Mouse (Mus musculus): ENCODE results near the gene Snrnp27.

Snrnp27 gene

DNA sequence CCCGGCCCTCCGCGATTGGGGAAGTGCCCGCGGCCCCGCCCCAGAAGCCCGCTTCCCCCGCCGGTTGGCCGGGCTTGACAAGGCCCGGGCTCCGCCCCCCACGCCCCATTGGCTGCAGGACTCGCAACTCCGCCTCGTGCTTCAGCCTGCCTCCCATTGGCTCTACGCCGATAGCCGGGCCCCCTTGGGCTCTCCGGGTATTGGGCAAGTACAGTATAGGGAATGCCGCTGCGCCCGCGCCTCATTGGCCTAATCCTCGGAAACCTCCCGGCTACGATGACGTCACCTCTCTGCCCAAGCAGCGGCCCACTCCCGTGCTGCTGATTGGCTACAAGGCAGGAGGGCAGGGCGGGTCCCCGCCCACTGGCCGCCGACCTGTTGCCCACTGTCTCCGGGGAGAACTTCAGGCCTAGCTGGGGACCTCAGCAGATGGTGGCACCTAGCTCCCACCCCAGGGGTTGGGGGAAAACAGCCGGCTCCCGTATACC lies 15.0 kb downstream of the Snrnp27 start:
- Histone ChIP-seq H3K36me3 (ENCODE audit: insufficient read depth, low read length) (peaks cover 40% of the 10 kb centered on the region), H3K4me3 (replicated peaks; ENCODE audit: low read length) (peak overlapping the region; percentile 92), H3K4me1 (replicated peaks; ENCODE audit: low read depth, low read length) (peaks cover 20% of the 10 kb centered on the region), H3K9me3 (ENCODE audit: low read length) (no peaks in the 10 kb centered on the region), H3K27me3 (ENCODE audit: insufficient read depth, low read length) (peaks cover 3% of the 10 kb centered on the region; the same call in 1 of the 2 replicates)
- TF ChIP-seq NANOG (IDR thresholded peaks at IDR 0.05; ENCODE audit: borderline replicate concordance, low read length) (no peak), POU5F1 (IDR thresholded peaks at IDR 0.05; ENCODE audit: borderline replicate concordance, low read length) (no peak), CTCF (conservative IDR thresholded peaks at IDR 0.05; ENCODE audit: low read length) (no peak)

DNA sequence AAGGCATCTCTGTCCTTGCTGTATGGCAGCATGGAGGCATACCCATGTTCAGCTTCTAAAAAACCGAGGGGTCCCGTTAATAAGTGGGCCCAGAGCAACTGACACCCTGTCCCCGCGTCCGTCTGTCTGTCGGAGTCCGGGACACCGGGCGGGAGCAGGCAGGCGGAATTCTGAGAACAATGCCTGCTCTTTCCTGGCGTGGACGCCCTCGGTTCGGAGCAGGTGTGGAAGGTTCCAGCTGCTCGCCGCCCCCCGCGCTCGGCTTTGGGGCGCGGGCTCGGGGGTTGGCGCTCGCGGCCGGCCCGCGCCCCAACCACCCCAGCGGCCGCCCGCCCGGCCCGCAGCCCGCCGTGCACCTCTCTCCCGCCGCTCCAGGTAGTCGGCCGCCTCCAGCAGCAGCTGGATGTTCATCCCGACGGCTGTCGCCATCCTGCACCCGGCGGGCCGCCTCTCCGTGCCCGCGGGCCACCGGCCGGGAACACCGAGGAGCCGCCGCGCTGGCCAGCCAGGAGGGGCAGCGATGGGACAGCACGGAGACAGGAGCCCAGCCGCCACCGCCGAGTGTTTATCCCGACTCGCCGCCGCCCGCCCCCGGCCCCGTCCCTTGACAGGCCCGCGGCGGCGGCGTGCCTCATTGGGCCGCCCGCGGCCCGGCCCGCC lies 15.6 kb downstream of the Snrnp27 start, which contains the start of gene Mxd1:
TSS of gene Mxd1 (minus strand) at position 582 of the 660 bp plus-strand sequence.
- Histone ChIP-seq H3K4me3 (replicated peaks; ENCODE audit: low read length) (peak within 1 kb of the TSS; percentile 92), H3K36me3 (ENCODE audit: insufficient read depth, low read length) (peaks cover 35% of the 10 kb centered on the region), H3K27me3 (ENCODE audit: insufficient read depth, low read length) (peaks cover 3% of the 10 kb centered on the region; the same call in 1 of the 2 replicates), H3K9me3 (ENCODE audit: low read length) (no peaks in the 10 kb centered on the region), H3K4me1 (replicated peaks; ENCODE audit: low read depth, low read length) (peaks cover 20% of the 10 kb centered on the region)
- no peak for TF ChIP-seq CTCF (conservative IDR thresholded peaks at IDR 0.05; ENCODE audit: low read length)
- no peak for TF ChIP-seq POU5F1 (IDR thresholded peaks at IDR 0.05; ENCODE audit: borderline replicate concordance, low read length)
- no peak for TF ChIP-seq NANOG (IDR thresholded peaks at IDR 0.05; ENCODE audit: borderline replicate concordance, low read length)

DNA sequence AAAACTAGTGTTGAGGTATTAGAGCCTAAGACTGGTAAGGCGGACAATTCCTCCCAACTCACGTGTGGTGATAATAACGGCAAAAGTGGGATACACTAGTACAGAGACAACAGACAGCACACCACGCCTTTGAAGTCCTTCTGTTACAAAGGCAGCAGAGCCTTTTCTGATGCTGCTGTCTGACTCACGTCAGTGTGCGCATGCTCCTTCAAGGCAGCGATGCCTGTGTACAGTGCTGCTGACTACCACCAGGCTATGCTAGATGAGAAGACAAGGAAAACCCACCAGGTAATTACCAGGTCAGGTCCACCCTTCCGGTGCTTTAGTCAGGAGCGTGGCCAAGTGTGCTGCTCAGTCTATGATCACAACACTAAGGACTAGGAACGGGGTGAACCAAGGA lies 17.3 kb downstream of the Snrnp27 start:
- Histone ChIP-seq H3K36me3 (ENCODE audit: insufficient read depth, low read length) (peaks cover 24% of the 10 kb centered on the region), H3K27me3 (ENCODE audit: insufficient read depth, low read length) (peaks cover 3% of the 10 kb centered on the region; the same call in 1 of the 2 replicates), H3K4me3 (replicated peaks; ENCODE audit: low read length) (no peak overlapping the region), H3K4me1 (replicated peaks; ENCODE audit: low read depth, low read length) (peaks cover 20% of the 10 kb centered on the region), H3K9me3 (ENCODE audit: low read length) (no peaks in the 10 kb centered on the region)
- TF ChIP-seq CTCF (conservative IDR thresholded peaks at IDR 0.05; ENCODE audit: low read length) (no peak), NANOG (IDR thresholded peaks at IDR 0.05; ENCODE audit: borderline replicate concordance, low read length) (no peak), POU5F1 (IDR thresholded peaks at IDR 0.05; ENCODE audit: borderline replicate concordance, low read length) (no peak)

DNA sequence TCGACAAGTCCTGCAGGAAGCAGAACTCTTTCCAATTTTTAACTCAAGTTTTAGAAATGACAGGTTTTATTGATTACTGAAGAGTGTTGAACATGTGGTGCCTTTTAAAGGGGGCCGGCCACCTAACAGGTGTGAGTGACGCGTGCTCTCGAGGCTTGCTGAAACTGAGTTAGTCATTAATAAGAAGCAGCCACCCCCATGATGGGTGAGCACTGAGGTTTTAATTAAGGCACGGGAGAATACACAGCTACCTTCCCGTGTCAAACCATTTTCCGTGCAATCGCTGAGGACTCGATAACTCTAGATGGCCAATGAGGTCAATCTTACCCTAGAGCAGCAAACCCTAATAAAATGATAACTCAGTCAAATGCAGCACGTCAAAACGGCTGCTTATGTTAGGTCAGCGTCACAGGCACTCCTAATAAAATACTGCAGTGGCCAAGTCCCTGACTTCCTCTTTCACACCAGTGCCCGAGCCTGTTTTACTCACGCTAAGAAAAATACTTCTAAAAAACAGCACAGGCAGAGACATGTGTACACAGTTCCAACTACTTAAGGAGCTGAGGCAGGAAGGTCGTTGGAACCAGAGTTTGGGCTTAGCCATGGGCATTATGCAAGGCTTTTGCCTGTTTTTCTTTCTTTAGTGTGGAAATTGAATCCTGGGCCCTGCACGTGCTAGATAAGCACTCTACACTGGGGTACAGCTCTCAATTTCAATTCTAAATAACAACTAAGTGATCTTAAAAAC lies 18.6 kb downstream of the Snrnp27 start:
- peaks cover 21% of the 10 kb centered on the region for H3K4me1 ChIP-seq (replicated peaks; ENCODE audit: low read depth, low read length)
- H3K9me3 ChIP-seq (ENCODE audit: low read length), result no peaks in the 10 kb centered on the region
- H3K4me3 ChIP-seq (replicated peaks; ENCODE audit: low read length), result no peak overlapping the region
- H3K36me3 ChIP-seq (ENCODE audit: insufficient read depth, low read length), result peaks cover 18% of the 10 kb centered on the region
- TF ChIP-seq POU5F1 (IDR thresholded peaks at IDR 0.05; ENCODE audit: borderline replicate concordance, low read length), result no peak
- TF ChIP-seq CTCF (conservative IDR thresholded peaks at IDR 0.05; ENCODE audit: low read length), result no peak
- TF ChIP-seq NANOG (IDR thresholded peaks at IDR 0.05; ENCODE audit: borderline replicate concordance, low read length), result no peak
- H3K27me3 ChIP-seq (ENCODE audit: insufficient read depth, low read length), result peaks cover 3% of the 10 kb centered on the region; the same call in 1 of the 2 replicates

DNA sequence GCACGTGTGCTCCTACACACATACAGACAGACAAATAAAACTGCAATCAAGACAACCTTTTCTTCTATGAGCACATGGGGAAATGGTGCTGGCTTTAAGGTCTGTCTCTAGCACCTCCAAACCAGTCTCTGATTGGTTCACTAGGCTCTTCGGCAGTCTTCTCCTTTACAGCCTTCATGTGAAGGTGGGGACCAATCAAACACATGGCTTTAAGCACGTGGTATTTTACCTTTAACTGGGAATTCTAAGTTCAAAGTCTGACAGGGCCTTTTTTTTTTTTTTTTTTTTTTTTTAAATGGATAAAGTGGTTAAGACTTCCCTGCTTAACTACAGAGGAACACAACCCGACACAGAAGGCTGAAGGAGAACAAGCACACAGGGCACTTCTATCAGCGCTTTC lies 19.2 kb downstream of the Snrnp27 start:
- Histone ChIP-seq H3K4me3 (replicated peaks; ENCODE audit: low read length) (no peak overlapping the region), H3K9me3 (ENCODE audit: low read length) (no peaks in the 10 kb centered on the region), H3K4me1 (replicated peaks; ENCODE audit: low read depth, low read length) (peaks cover 26% of the 10 kb centered on the region), H3K36me3 (ENCODE audit: insufficient read depth, low read length) (peaks cover 22% of the 10 kb centered on the region), H3K27me3 (ENCODE audit: insufficient read depth, low read length) (peaks cover 3% of the 10 kb centered on the region; the same call in 1 of the 2 replicates)
- TF ChIP-seq NANOG (IDR thresholded peaks at IDR 0.05; ENCODE audit: borderline replicate concordance, low read length) (no peak), CTCF (conservative IDR thresholded peaks at IDR 0.05; ENCODE audit: low read length) (no peak), POU5F1 (IDR thresholded peaks at IDR 0.05; ENCODE audit: borderline replicate concordance, low read length) (no peak)

DNA sequence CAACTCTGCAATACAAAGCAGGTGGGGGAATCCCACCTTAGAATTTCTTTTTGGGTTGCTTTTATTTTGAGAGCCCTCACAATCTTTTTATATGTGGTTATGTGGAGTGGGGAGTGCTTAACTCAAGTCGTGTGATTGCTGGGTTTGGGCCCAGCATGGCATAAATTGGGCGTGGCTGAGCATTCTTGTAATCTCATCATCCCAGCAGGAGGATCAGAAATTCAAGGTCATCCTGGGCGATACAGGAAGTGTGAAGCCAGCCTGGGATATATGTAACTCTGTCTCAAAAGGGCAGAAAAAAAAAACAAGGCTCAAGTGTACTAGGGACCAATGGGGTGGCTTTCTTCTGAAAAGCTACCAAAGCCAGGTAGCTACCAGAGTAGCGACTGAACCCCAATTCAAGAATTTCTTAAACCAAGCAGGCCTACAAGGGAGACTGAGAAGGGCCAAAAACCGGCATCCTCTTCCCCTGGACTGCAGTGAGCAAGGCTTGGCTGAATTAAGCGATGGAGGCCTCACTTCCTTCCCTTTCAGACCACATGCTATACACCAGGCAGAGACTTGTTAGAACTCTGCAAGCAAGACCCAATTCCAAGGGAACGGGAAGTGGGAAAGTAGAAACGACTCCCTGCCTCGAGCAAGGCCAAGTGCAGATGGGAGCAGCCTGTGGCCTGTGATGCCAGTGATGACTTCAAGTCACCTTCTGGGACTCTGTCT lies 24.0 kb downstream of the Snrnp27 start:
- peaks cover 12% of the 10 kb centered on the region for H3K4me1 ChIP-seq (replicated peaks; ENCODE audit: low read depth, low read length)
- TF ChIP-seq NANOG (IDR thresholded peaks at IDR 0.05; ENCODE audit: borderline replicate concordance, low read length) (no peak), POU5F1 (IDR thresholded peaks at IDR 0.05; ENCODE audit: borderline replicate concordance, low read length) (no peak), CTCF (conservative IDR thresholded peaks at IDR 0.05; ENCODE audit: low read length) (no peak)

DNA sequence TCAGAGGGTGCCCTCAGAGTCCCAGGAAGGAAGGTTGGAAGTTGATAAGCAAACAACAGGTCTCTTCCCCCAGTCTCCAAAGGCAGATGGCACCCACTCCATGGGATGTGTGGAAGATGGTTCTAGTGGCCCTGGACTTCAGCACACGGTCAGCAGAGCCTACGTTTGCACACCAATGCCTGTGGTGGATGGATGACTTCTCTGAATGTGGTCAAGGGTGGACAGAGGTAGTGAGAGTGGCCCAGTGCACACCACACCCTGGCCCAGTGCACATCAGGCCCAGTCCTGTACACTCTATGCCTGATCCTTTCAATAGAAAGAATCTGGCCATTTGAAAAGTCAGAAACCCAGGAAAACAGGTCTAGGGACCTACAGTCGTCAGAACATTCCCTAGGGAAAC lies 25.8 kb downstream of the Snrnp27 start:
- Histone ChIP-seq H3K4me1 (replicated peaks; ENCODE audit: low read depth, low read length) (peaks cover 12% of the 10 kb centered on the region), H3K4me3 (replicated peaks; ENCODE audit: low read length) (no peak overlapping the region), H3K27me3 (ENCODE audit: insufficient read depth, low read length) (no peaks in the 10 kb centered on the region), H3K9me3 (ENCODE audit: low read length) (no peaks in the 10 kb centered on the region), H3K36me3 (ENCODE audit: insufficient read depth, low read length) (peaks cover 30% of the 10 kb centered on the region)
- TF ChIP-seq CTCF (conservative IDR thresholded peaks at IDR 0.05; ENCODE audit: low read length) (no peak), POU5F1 (IDR thresholded peaks at IDR 0.05; ENCODE audit: borderline replicate concordance, low read length) (no peak), NANOG (IDR thresholded peaks at IDR 0.05; ENCODE audit: borderline replicate concordance, low read length) (no peak)

More for the DNA sequence above, 24.0 kb downstream of the Snrnp27 start:
- Histone ChIP-seq H3K4me3 (replicated peaks; ENCODE audit: low read length) (0 out of 2 replicates have a peak overlapping the region, but pooled peaks have one; percentile 23), H3K9me3 (ENCODE audit: low read length) (no peaks in the 10 kb centered on the region), H3K36me3 (ENCODE audit: insufficient read depth, low read length) (peaks cover 30% of the 10 kb centered on the region), H3K27me3 (ENCODE audit: insufficient read depth, low read length) (no peaks in the 10 kb centered on the region)
